Mouse (Mus musculus) thymus, adult 2 months (tissue): ENCODE measurements around the gene Shd. TPM values are rescaled to one million over a fixed set of nuclear protein-coding genes. Genes with fewer than 3 reads are reported as not detected.
A peak's percentile ranks its signal among the peaks of the same experiment; 100 is the strongest.
"Not testable (repeated sequence)": the region's sequence is repeated elsewhere in the genome, so short reads cannot be mapped to it uniquely, and the experiment has no call there.

Experiments used
- DNase-seq: peaks from one replicate; pipeline ENCODE4 v3.0.0; 2021
- H3K27ac ChIP-seq: fragments of 200-500 bp; 2 replicates; pipeline ENCODE4 v1.5.1; 2012; ENCODE audit warnings: low read length, control low read depth; ENCODE audit not compliant: control insufficient read depth, insufficient read depth
- H3K27me3 ChIP-seq: fragments of 200-500 bp; 2 replicates; pipeline ENCODE4 v1.6.1; 2012; ENCODE audit warnings: mild to moderate bottlenecking, low read length, moderate library complexity, mixed read lengths; ENCODE audit not compliant: control insufficient read depth, insufficient read depth
- H3K36me3 ChIP-seq: fragments of 200-500 bp; 2 replicates; pipeline ENCODE4 v1.6.1; 2012; ENCODE audit warnings: mild to moderate bottlenecking, low read length, moderate library complexity; ENCODE audit not compliant: control insufficient read depth, insufficient read depth
- H3K4me1 ChIP-seq: fragments of 200-500 bp; replicated peaks from 2 replicates; pipeline ENCODE4 v1.6.1; 2012; ENCODE audit warnings: low read length; ENCODE audit not compliant: control insufficient read depth, insufficient read depth
- H3K4me3 ChIP-seq: fragments of 200-500 bp; 2 replicates; pipeline ENCODE4 v1.5.1; 2012; ENCODE audit warnings: mild to moderate bottlenecking, low read length, control low read depth, moderate library complexity; ENCODE audit not compliant: control insufficient read depth, insufficient read depth
- CTCF ChIP-seq: fragments of 200-500 bp; IDR thresholded peaks from 2 replicates; pipeline ENCODE4 v1.5.1; 2012; ENCODE audit warnings: mild to moderate bottlenecking, control low read depth, low read length, moderate library complexity, borderline replicate concordance; ENCODE audit not compliant: control insufficient read depth, poor library complexity, insufficient read depth; ENCODE audit errors: extremely low read depth
- POLR2A ChIP-seq: fragments of 200-500 bp; IDR thresholded peaks from 2 replicates; pipeline ENCODE4 v1.6.1; 2012; ENCODE audit warnings: mild to moderate bottlenecking, low read length, control low read depth, moderate library complexity; ENCODE audit not compliant: control insufficient read depth, poor library complexity, insufficient read depth; ENCODE audit errors: extremely low read depth
- WGBS: fragments of 180-500 bp; shearing (Covaris S2); methylation state at CpG from one replicate; pipeline ENCODE4 v1.1.7; 2018; 5-methylcytosine and 5-hydroxymethylcytosine counted together
- polyA plus RNA-seq: library from polyadenylated mRNA; depleted of rRNA; stranded (reverse); fragments of >200 nt; gene quantifications from 2 replicates; pipeline ENCODE4 v1.2.3, GENCODE M21; 2012

The Shd gene
- polyA plus RNA-seq, 1 experiment = 1.9 TPM

GRCm38 (mm10) chr17:55944866-55945682 lies 25.2 kb upstream of the Shd start:
- peak overlapping the region; percentile 52 for H3K27ac ChIP-seq
- peak; percentile 45; the same call in 1 of the 2 replicates for TF ChIP-seq POLR2A
- peak overlapping the region; percentile 68 for H3K4me3 ChIP-seq
- not testable (repeated sequence) for H3K36me3 ChIP-seq, H3K27me3 ChIP-seq, H3K4me1 ChIP-seq
- WGBS = under 1% methylated on average over 56 of the region's 56 CpGs
- peak; percentile 80 for DNase-seq

GRCm38 (mm10) chr17:55945696-55946095 lies 24.6 kb upstream of the Shd start:
- H3K27ac ChIP-seq = no peak overlapping the region
- H3K27me3 ChIP-seq = no peaks in the 10 kb centered on the region
- H3K4me3 ChIP-seq = peak overlapping the region; percentile 68; the same call in 1 of the 2 replicates
- 0 out of 2 replicates have a peak, but pooled peaks cover 2% of the 10 kb centered on the region for H3K4me1 ChIP-seq
- TF ChIP-seq CTCF = no peak
- no peak for TF ChIP-seq POLR2A
- WGBS = 32% methylated on average over 5 of the region's 5 CpGs
- DNase-seq = no peak
- no peaks in the 10 kb centered on the region for H3K36me3 ChIP-seq

- 92% methylated on average over 4 of the region's 4 CpGs for WGBS
- no peak for TF ChIP-seq POLR2A
- TF ChIP-seq CTCF = no peak
Observed at GRCm38 (mm10) chr17:55948647-55949046, 21.6 kb upstream of the Shd start.

GRCm38 (mm10) chr17:55949400-55949799 lies 20.9 kb upstream of the Shd start, which contains the start of gene Zfp119b:
Gene Zfp119b, minus strand, starts transcription at chr17:55949500.
- TF ChIP-seq POLR2A (no peak), CTCF (no peak)
- Histone ChIP-seq H3K4me1 (no peaks in the 10 kb centered on the region), H3K36me3 (no peaks in the 10 kb centered on the region), H3K4me3 (no peak within 1 kb of the TSS), H3K27me3 (no peaks in the 10 kb centered on the region), H3K27ac (no peak within 1 kb of the TSS)
- no peak for DNase-seq
- WGBS = 60% methylated on average over 2 of the region's 2 CpGs

More at GRCm38 (mm10) chr17:55948647-55949046, 21.6 kb upstream of the Shd start:
- Histone ChIP-seq H3K4me1 (0 out of 2 replicates have a peak, but pooled peaks cover 2% of the 10 kb centered on the region), H3K27ac (no peak overlapping the region), H3K4me3 (no peak overlapping the region), H3K27me3 (no peaks in the 10 kb centered on the region), H3K36me3 (no peaks in the 10 kb centered on the region)
- DNase-seq = no peak

GRCm38 (mm10) chr17:55950601-55951000 lies 19.7 kb upstream of the Shd start:
- Histone ChIP-seq H3K27me3 (no peaks in the 10 kb centered on the region), H3K36me3 (no peaks in the 10 kb centered on the region), H3K27ac (no peak overlapping the region), H3K4me1 (no peaks in the 10 kb centered on the region), H3K4me3 (no peak overlapping the region)
- 95% methylated on average over 9 of the region's 9 CpGs for WGBS
- TF ChIP-seq POLR2A (no peak), CTCF (no peak)
- no peak for DNase-seq

- Histone ChIP-seq H3K4me1 (no peaks in the 10 kb centered on the region), H3K27ac (no peak overlapping the region), H3K4me3 (no peak overlapping the region), H3K36me3 (no peaks in the 10 kb centered on the region), H3K27me3 (no peaks in the 10 kb centered on the region)
- no peak for DNase-seq
- no peak for TF ChIP-seq POLR2A
- TF ChIP-seq CTCF = no peak
Observed at GRCm38 (mm10) chr17:55952041-55952440, 18.2 kb upstream of the Shd start.
